Mouse (Mus musculus): Measurements from ENCODE around the gene Naa15.
"Not testable (repeated sequence)": the region's sequence is repeated elsewhere in the genome, so short reads cannot be mapped to it uniquely, and the experiment has no call there.

The Naa15 gene

GRCm38 (mm10) chr3:51393651-51394050 lies 21.3 kb upstream of the Naa15 start:
- DNase-seq (ENCODE audit: low read depth, low spot score), result no peak

GRCm38 (mm10) chr3:51394881-51395280 lies 20.1 kb upstream of the Naa15 start:
- DNase-seq (ENCODE audit: low read depth, low spot score), result no peak

GRCm38 (mm10) chr3:51395461-51396145 lies 19.3 kb upstream of the Naa15 start:
- no peak for DNase-seq (ENCODE audit: low read depth, low spot score)

- no peak for DNase-seq (ENCODE audit: low read depth, low spot score)
These were observed 18.5 kb upstream of the Naa15 start, which contains the start of gene Mgarp for GRCm38 (mm10) chr3:51396219-51397068. Gene Mgarp, minus strand, starts transcription at chr3:51396738.

GRCm38 (mm10) chr3:51397700-51398299 lies 17.1 kb upstream of the Naa15 start:
- no peak for DNase-seq (ENCODE audit: low read depth, low spot score)

- DNase-seq (ENCODE audit: low read depth, low spot score), result no peak
These were observed 16.3 kb upstream of the Naa15 start for GRCm38 (mm10) chr3:51398667-51399066.

GRCm38 (mm10) chr3:51399531-51399930 lies 15.4 kb upstream of the Naa15 start:
- no peak for DNase-seq (ENCODE audit: low read depth, low spot score)

GRCm38 (mm10) chr3:51400682-51401081 lies 14.3 kb upstream of the Naa15 start:
- DNase-seq (ENCODE audit: low read depth, low spot score), result no peak

- not testable (repeated sequence) for DNase-seq (ENCODE audit: low read depth, low spot score)
These were observed 12.9 kb upstream of the Naa15 start for GRCm38 (mm10) chr3:51402054-51402453.

GRCm38 (mm10) chr3:51402628-51403027 lies 12.3 kb upstream of the Naa15 start:
- no peak for DNase-seq (ENCODE audit: low read depth, low spot score)

GRCm38 (mm10) chr3:51407870-51408560 lies 6.9 kb upstream of the Naa15 start:
- peak; percentile 37 for DNase-seq (ENCODE audit: low read depth, low spot score)

- DNase-seq (ENCODE audit: low read depth, low spot score), result peak; percentile 96
These were observed 6.3 kb upstream of the Naa15 start, which contains the start of gene Ndufc1 for GRCm38 (mm10) chr3:51408561-51409183. Gene Ndufc1, minus strand, starts transcription at chr3:51408988.

GRCm38 (mm10) chr3:51412457-51412856 lies 2.5 kb upstream of the Naa15 start:
- DNase-seq (ENCODE audit: low read depth, low spot score), result no peak

- no peak for DNase-seq (ENCODE audit: low read depth, low spot score)
These were observed 1.7 kb upstream of the Naa15 start for GRCm38 (mm10) chr3:51413276-51413675.

- no peak for DNase-seq (ENCODE audit: low read depth, low spot score)
These were observed 1.1 kb downstream of the Naa15 start for GRCm38 (mm10) chr3:51416073-51416363.

- peak; percentile 56 for DNase-seq (ENCODE audit: low read depth, low spot score)
These were observed 1.6 kb downstream of the Naa15 start for GRCm38 (mm10) chr3:51416364-51417134.

- no peak for DNase-seq (ENCODE audit: low read depth, low spot score)
These were observed 2.1 kb downstream of the Naa15 start for GRCm38 (mm10) chr3:51417135-51417458.

- DNase-seq (ENCODE audit: low read depth, low spot score), result peak; percentile 62
These were observed 2.5 kb downstream of the Naa15 start for GRCm38 (mm10) chr3:51417485-51417884.

- peak; percentile 21 for DNase-seq (ENCODE audit: low read depth, low spot score)
These were observed 3.0 kb downstream of the Naa15 start for GRCm38 (mm10) chr3:51417966-51418365.

- DNase-seq (ENCODE audit: low read depth, low spot score), result no peak
These were observed 7.0 kb downstream of the Naa15 start for GRCm38 (mm10) chr3:51421921-51422320.

- DNase-seq (ENCODE audit: low read depth, low spot score), result no peak
These were observed 10.4 kb downstream of the Naa15 start for GRCm38 (mm10) chr3:51425394-51425793.
